ENCODE assay signal across 25 mouse cellular contexts in genomic region chr10:36805788-36806187, GRCm38 (mm10).
"Had no signal": no experiment of that assay in that cellular context is flagged by ENCODE, and none has a peak within 500 bp of the region (broad histone marks: within the 10 kb centered on the region; RNA-seq: fewer than 3 reads in every experiment).

No protein-coding gene starts in this region.

- H3K4me2 ChIP-seq: heart, embryonic 11.5 days; heart, embryonic 13.5 days; heart, embryonic 15.5 days; hindbrain, embryonic 13.5 days; hindbrain, embryonic 15.5 days; kidney, embryonic 15.5 days; limb, embryonic 13.5 days; limb, embryonic 15.5 days had no signal

- H3K9ac ChIP-seq: heart, embryonic 13.5 days; heart, embryonic 15.5 days; hindbrain, embryonic 13.5 days; hindbrain, embryonic 15.5 days; kidney, embryonic 15.5 days; limb, embryonic 13.5 days; limb, embryonic 15.5 days had no signal

- H3K9me3 ChIP-seq: heart, embryonic 13.5 days; heart, embryonic 15.5 days; hindbrain, embryonic 13.5 days; hindbrain, embryonic 15.5 days; kidney, embryonic 15.5 days; limb, embryonic 13.5 days; limb, embryonic 15.5 days had no signal

- H3K36me3 ChIP-seq: heart, embryonic 13.5 days; heart, embryonic 15.5 days; hindbrain, embryonic 13.5 days; hindbrain, embryonic 15.5 days; kidney, embryonic 15.5 days; limb, embryonic 13.5 days; limb, embryonic 15.5 days had no signal

- H3K27ac ChIP-seq: gastrocnemius, adult 2 months; heart, embryonic 13.5 days; heart, embryonic 15.5 days; hindbrain, embryonic 13.5 days; hindbrain, embryonic 15.5 days; hindbrain, postnatal 0 days; kidney, embryonic 15.5 days; kidney, postnatal 0 days; limb, embryonic 13.5 days; limb, embryonic 15.5 days had no signal

- H3K27me3 ChIP-seq: heart, embryonic 13.5 days; heart, embryonic 15.5 days; hindbrain, embryonic 13.5 days; hindbrain, embryonic 15.5 days; kidney, embryonic 15.5 days; limb, embryonic 13.5 days; limb, embryonic 15.5 days had no signal

- H3K4me3 ChIP-seq: gastrocnemius, adult 2 months; heart, embryonic 13.5 days; heart, embryonic 15.5 days; hindbrain, embryonic 13.5 days; hindbrain, embryonic 15.5 days; kidney, embryonic 15.5 days; limb, embryonic 13.5 days; limb, embryonic 15.5 days had no signal

- H3K4me1 ChIP-seq: heart, embryonic 13.5 days; heart, embryonic 15.5 days; hindbrain, embryonic 15.5 days; kidney, embryonic 15.5 days; limb, embryonic 15.5 days had no signal

- DNase-seq: gastrocnemius, adult 2 months; gastrocnemius, postnatal 10 days; gastrocnemius, postnatal 25 days; heart, adult 18-20 months; heart, postnatal 14 days; heart, postnatal 36 days; kidney, adult 11 months; kidney, adult 2 months; kidney, adult 9 months; kidney, postnatal 14 days; kidney, postnatal 36 days; layer of hippocampus, adult 9-11 months; layer of hippocampus, postnatal 36 days; left cerebral cortex, postnatal 4 days had no signal

- ATAC-seq: hindbrain, postnatal 0 days; intestine, embryonic 16.5 days had no signal
